Mouse (Mus musculus) B cell, adult (primary cell): Measurements from ENCODE around the gene Clns1a. TPM values are rescaled to one million over a fixed set of nuclear protein-coding genes. Genes with fewer than 3 reads are reported as not detected.

ENCODE experiments used
- total RNA-seq: library from RNA; stranded (reverse); gene quantifications from 4 replicates; pipeline ENCODE4 v1.2.4, GENCODE M21; 2023; ENCODE audit not compliant: inconsistent age

Gene Clns1a
- 50.6 to 52.7 TPM (median 51.4 TPM) in 4 replicates for total RNA-seq

DNA sequence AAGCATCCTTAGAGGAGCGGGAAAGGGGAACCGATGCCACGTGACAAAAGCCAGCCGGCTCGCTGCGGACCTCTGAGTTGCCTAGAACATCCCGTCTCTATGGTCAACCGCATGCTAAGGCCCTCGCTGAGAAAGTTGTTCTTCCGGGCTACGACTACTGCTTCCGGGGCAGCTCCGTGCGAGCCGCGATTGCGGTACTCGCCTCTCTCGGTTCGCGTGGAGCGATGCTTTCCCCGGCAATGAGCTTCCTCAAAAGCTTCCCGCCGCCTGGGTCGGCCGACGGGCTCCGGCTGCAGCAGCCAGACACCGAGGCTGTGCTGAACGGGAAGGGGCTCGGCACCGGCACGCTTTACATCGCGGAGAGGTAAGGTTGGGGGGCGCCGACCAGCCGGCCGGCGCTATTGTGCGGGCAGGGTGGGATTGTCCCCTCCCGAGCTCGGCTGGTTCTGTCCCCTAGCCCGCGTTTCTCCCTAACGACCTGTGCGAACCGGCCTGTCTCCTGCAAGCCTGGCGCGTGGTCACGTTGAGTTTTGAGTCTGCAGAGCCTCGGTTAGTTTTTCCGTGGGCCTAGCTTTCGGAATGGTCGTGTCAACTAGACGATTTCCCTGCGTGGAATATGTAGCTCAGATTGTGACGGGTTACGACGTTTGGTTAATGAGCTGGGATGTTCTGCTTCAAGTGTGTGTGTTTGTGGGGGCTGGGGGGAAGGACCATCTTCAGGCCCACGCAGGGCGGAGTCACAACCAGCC is at the start of gene Clns1a:
Clns1a (plus strand) TSS at position 129 of the 749 bp plus-strand sequence.

DNA sequence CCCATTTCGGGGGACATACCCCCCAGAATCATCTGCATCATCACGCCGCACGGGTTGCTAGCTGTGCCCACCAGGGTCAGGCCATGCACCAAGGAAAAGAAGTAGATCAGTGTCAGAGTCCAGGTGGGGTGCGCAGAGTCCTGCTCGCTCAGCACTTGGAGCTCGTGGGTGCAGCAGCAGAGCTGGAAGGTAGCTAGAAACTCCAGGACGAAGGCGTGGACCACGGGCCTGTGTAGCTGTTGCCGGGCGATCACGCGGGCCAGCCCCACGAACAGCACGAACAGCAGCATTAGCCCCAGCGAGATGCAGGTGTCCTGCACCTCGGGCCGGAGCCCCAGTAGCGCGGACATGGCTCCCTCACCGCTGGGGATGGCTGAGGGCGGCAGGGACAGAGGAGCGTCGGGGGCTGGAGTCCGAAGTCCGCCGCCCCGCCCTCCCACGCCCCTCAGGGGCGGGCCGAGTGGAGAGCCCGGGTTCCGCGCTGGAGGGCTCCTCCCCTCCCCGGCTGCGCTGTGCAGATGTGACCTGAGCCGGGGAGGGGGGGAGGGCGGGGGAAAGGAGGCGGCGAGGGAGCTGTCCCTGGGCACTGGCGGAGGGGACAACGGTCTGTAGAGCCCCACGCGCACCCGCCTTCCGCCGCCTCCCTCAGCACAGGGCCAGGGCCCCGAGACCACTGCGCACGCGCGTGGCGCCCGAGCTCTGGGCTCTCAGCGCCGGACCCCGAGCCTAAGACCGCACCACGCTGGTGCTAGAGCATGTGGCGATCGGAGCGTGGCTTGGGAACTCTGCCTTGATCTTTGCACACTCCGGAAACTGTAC is 41.4 kb downstream of the Clns1a start, which contains the start of gene Aqp11:
Aqp11 (minus strand) TSS at position 652 of the 819 bp plus-strand sequence.

Other genes starting within 250 kb of the Clns1a start
- gene Kctd14, start 245.3 kb upstream of the Clns1a start, total RNA-seq, result 5.8 to 8.7 TPM (median 8.1 TPM) in 4 replicates
- 76.2 to 94.9 TPM (median 82.3 TPM) in 4 replicates for gene Ints4, start 215.7 kb upstream of the Clns1a start, total RNA-seq
- 9.0 to 11.2 TPM (median 9.8 TPM) in 4 replicates for gene Aamdc, start 117.1 kb upstream of the Clns1a start, total RNA-seq
- gene Rsf1, start 116.7 kb upstream of the Clns1a start, total RNA-seq, result 74.5 to 87.7 TPM (median 77.4 TPM) in 4 replicates
- 0.42 to 0.99 TPM in 2 of 4 replicates, not detected in the others for gene Aqp11, start 41.7 kb downstream of the Clns1a start, total RNA-seq
- gene Pak1, start 91.9 kb downstream of the Clns1a start, total RNA-seq, result 2.8 to 4.5 TPM (median 2.9 TPM) in 4 replicates
- gene Gdpd4, start 223.3 kb downstream of the Clns1a start, total RNA-seq, result not detected in 4 replicates